Mouse (Mus musculus): ENCODE data around the gene Unc50. TPM values are rescaled to one million over a fixed set of nuclear protein-coding genes. Genes with fewer than 3 reads are reported as not detected.

Gene Unc50
- total and polyA plus RNA-seq, 3 experiments, result 25.6 to 33.6 (median 32.0) TPM

DNA sequence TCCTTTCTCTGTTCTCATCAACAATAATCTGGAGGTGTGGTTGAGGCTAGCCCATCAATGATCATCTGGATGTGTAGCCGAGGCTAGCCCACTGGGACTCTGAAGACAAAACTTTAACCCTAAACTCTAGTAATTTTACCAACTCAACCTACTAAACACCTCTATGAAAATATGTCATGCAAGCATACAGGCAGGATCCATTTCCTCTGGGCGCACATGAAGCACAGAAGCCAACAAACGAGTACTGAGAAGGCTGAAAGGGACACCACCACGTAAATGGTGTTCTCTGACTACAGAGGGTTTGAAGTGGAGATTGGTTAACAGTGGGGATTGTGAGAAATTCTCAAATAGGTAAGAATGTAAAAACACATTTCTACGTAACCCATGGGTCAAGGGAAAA, 47.3 kb downstream of the Unc50 start:
- intact Hi-C loops (cut with DNase I), result loop anchor here (10.0 kb wide), 1 partner anchor 58 kb away; no protein-coding TSS in a partner anchor
- H3K4me3 ChIP-seq, result no peak overlapping the region
- peaks cover 3% of the 10 kb centered on the region; the same call in 1 of the 2 replicates for H3K36me3 ChIP-seq (ENCODE audit: control insufficient read depth, insufficient read depth, low read length)
- no peak overlapping the region for H3K9ac ChIP-seq (ENCODE audit: low read depth, low read length)
- H3K27me3 ChIP-seq (ENCODE audit: control insufficient read depth, insufficient read depth, low read length), result no peaks in the 10 kb centered on the region
- DNase-seq, result no peak
- H3K4me1 ChIP-seq (ENCODE audit: control insufficient read depth, insufficient read depth, low read length), result peaks cover 6% of the 10 kb centered on the region
- no peak overlapping the region for H3K27ac ChIP-seq
- no peaks in the 10 kb centered on the region for H3K79me2 ChIP-seq (replicated peaks; ENCODE audit: control insufficient read depth, insufficient read depth, low read length)
- 91% methylated on average over 5 of the region's 5 CpGs for WGBS
- TF ChIP-seq EP300 (IDR thresholded peaks at IDR 0.05; ENCODE audit: insufficient read depth, low read depth, low read length) (no peak), POLR2A (IDR thresholded peaks at IDR 0.05; ENCODE audit: insufficient read depth, low read depth, low read length) (no peak), CTCF (IDR thresholded peaks at IDR 0.05) (no peak)

DNA sequence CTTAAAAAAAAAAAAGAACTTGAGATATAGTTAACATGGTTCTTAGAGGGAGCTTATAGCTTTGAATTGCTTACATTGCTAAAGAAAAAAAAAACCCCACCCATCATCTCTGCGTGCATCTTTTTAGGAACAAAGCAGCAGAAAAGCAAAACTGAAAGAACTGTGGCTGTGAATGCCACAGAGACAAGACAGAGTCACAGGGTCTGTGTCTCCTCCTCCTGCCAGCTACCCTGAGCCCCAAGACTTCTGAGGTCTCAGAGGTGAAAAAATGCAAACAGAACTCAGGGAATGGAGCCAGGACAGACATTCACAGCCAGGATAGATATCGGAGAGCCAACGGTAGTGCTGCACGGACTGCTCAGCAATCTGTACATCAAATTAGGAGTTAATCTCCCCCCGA, 48.0 kb downstream of the Unc50 start:
- Histone ChIP-seq H3K9ac (ENCODE audit: low read depth, low read length) (no peak overlapping the region), H3K79me2 (replicated peaks; ENCODE audit: control insufficient read depth, insufficient read depth, low read length) (no peaks in the 10 kb centered on the region), H3K27me3 (ENCODE audit: control insufficient read depth, insufficient read depth, low read length) (no peaks in the 10 kb centered on the region), H3K4me1 (ENCODE audit: control insufficient read depth, insufficient read depth, low read length) (peaks cover 6% of the 10 kb centered on the region), H3K4me3 (0 out of 2 replicates have a peak overlapping the region, but pooled peaks have one; percentile 22), H3K27ac (peak overlapping the region; percentile 12; the same call in 1 of the 2 replicates), H3K36me3 (ENCODE audit: control insufficient read depth, insufficient read depth, low read length) (peaks cover 3% of the 10 kb centered on the region; the same call in 1 of the 2 replicates)
- TF ChIP-seq CTCF (IDR thresholded peaks at IDR 0.05) (no peak), EP300 (IDR thresholded peaks at IDR 0.05; ENCODE audit: insufficient read depth, low read depth, low read length) (no peak), POLR2A (IDR thresholded peaks at IDR 0.05; ENCODE audit: insufficient read depth, low read depth, low read length) (no peak)
- no peak for DNase-seq
- intact Hi-C loops (cut with DNase I), result loop anchor here (10.0 kb wide), 1 partner anchor 57 kb away; no protein-coding TSS in a partner anchor
- WGBS, result 12% methylated on average over 5 of the region's 5 CpGs

DNA sequence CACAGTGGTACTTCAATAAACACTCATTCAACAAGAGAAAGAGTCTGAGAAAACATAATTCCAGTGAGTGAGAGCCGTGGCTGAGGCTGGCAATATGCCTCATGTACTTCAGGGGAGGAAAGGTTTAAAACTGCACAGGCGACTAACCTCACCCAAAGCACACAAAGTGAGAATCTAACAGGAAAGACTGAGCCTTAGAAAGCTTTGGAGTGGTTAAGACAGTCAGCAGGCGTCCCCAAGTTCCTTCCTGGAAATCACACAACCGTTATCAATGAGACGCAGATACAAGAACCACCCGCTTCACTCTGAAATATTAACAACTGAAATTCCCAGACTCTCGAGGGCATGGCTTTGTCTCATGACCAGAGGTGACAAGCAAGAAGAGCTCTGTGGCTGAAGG, 48.5 kb downstream of the Unc50 start:
- Histone ChIP-seq H3K36me3 (ENCODE audit: control insufficient read depth, insufficient read depth, low read length) (peaks cover 3% of the 10 kb centered on the region; the same call in 1 of the 2 replicates), H3K4me3 (no peak overlapping the region), H3K27me3 (ENCODE audit: control insufficient read depth, insufficient read depth, low read length) (no peaks in the 10 kb centered on the region), H3K4me1 (ENCODE audit: control insufficient read depth, insufficient read depth, low read length) (peaks cover 6% of the 10 kb centered on the region), H3K79me2 (replicated peaks; ENCODE audit: control insufficient read depth, insufficient read depth, low read length) (no peaks in the 10 kb centered on the region), H3K9ac (ENCODE audit: low read depth, low read length) (no peak overlapping the region), H3K27ac (peak overlapping the region; percentile 12; the same call in 1 of the 2 replicates)
- intact Hi-C loops (cut with DNase I), result loop anchor here (10.0 kb wide), 1 partner anchor 56 kb away; no protein-coding TSS in a partner anchor
- TF ChIP-seq EP300 (IDR thresholded peaks at IDR 0.05; ENCODE audit: insufficient read depth, low read depth, low read length), result no peak
- TF ChIP-seq CTCF (IDR thresholded peaks at IDR 0.05), result 0 out of 2 replicates have a peak, but pooled peaks have one; percentile 15
- 7% methylated on average over 7 of the region's 7 CpGs for WGBS
- DNase-seq, result no peak

DNA sequence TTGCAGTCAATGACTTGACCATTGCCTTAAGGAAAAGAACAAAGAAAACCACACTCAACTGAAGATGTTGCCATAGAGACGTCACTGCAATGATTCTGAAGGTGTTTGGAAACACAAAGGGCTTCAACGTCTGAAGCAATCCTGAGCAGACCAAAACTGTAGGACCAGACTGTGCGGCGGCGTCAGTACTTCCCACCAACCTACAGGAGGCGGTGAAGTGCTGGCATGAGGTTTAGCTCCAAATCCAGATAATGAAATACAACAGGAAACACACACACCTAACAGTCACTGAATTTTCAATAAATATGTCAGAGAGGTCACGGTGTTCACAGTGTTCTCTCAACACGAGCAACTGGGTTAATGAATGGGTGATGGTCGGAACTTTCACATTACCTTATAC, 49.1 kb downstream of the Unc50 start:
- 71% methylated on average over 9 of the region's 9 CpGs for WGBS
- no peak for DNase-seq
- H3K9ac ChIP-seq (ENCODE audit: low read depth, low read length), result no peak overlapping the region
- no peak overlapping the region for H3K4me3 ChIP-seq
- H3K27me3 ChIP-seq (ENCODE audit: control insufficient read depth, insufficient read depth, low read length), result no peaks in the 10 kb centered on the region
- H3K79me2 ChIP-seq (replicated peaks; ENCODE audit: control insufficient read depth, insufficient read depth, low read length), result no peaks in the 10 kb centered on the region
- TF ChIP-seq POLR2A (IDR thresholded peaks at IDR 0.05; ENCODE audit: insufficient read depth, low read depth, low read length) (no peak), EP300 (IDR thresholded peaks at IDR 0.05; ENCODE audit: insufficient read depth, low read depth, low read length) (no peak), CTCF (IDR thresholded peaks at IDR 0.05) (peak; percentile 66)
- no peak overlapping the region; the same call in 1 of the 2 replicates for H3K27ac ChIP-seq
- peaks cover 3% of the 10 kb centered on the region; the same call in 1 of the 2 replicates for H3K36me3 ChIP-seq (ENCODE audit: control insufficient read depth, insufficient read depth, low read length)
- intact Hi-C loops (cut with DNase I), result loop anchor here (10.0 kb wide), 1 partner anchor 56 kb away; no protein-coding TSS in a partner anchor
- peaks cover 4% of the 10 kb centered on the region for H3K4me1 ChIP-seq (ENCODE audit: control insufficient read depth, insufficient read depth, low read length)

DNA sequence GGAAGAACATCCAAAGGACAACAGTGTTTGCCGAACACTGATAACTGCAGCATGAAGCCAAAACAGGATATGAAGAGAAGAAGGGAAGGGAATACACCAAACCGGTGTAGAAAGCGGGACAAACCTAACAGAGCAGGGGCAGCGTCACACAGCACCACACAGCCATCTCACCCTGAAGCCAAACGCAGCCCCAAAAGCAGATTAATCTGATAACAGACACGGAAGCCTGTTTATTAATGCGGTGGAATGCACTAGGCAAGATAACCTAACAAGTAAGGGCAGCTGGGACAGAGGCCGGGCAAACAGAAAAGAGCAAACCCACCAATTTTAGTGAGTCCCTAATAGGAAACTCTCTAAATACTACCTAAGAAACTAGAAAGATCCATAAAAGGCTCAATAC, 49.8 kb downstream of the Unc50 start:
- H3K79me2 ChIP-seq (replicated peaks; ENCODE audit: control insufficient read depth, insufficient read depth, low read length), result no peaks in the 10 kb centered on the region
- H3K4me1 ChIP-seq (ENCODE audit: control insufficient read depth, insufficient read depth, low read length), result peaks cover 3% of the 10 kb centered on the region
- no peak overlapping the region for H3K4me3 ChIP-seq
- TF ChIP-seq CTCF (IDR thresholded peaks at IDR 0.05) (no peak), EP300 (IDR thresholded peaks at IDR 0.05; ENCODE audit: insufficient read depth, low read depth, low read length) (no peak), POLR2A (IDR thresholded peaks at IDR 0.05; ENCODE audit: insufficient read depth, low read depth, low read length) (no peak)
- DNase-seq, result no peak
- intact Hi-C loops (cut with DNase I), result loop anchor here (10.0 kb wide), 1 partner anchor 55 kb away; no protein-coding TSS in a partner anchor
- H3K27ac ChIP-seq, result no peak overlapping the region
- H3K36me3 ChIP-seq (ENCODE audit: control insufficient read depth, insufficient read depth, low read length), result no peaks in the 10 kb centered on the region
- no peaks in the 10 kb centered on the region for H3K27me3 ChIP-seq (ENCODE audit: control insufficient read depth, insufficient read depth, low read length)
- H3K9ac ChIP-seq (ENCODE audit: low read depth, low read length), result no peak overlapping the region
- WGBS, result 70% methylated on average over 8 of the region's 8 CpGs

DNA sequence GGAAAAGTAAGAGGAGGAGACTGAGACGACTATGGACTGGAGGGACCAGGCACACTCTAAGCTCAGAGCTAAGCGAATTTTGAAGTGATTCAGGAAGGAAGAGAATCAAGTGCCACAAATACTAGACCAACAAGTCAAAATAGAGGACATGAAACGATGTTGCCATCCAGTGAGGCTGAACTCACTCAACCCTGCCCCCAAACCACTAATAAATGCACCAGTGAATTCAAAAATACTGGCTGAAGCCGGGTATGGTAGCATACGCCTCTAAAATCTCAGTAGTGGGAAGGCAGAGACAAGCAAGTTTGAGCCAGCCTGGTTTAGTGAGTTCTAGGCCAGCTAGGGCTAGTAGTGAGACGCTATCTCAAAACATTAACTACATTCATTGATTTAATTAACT, 50.8 kb downstream of the Unc50 start:
- WGBS, result 87% methylated on average over 6 of the region's 6 CpGs
- H3K9ac ChIP-seq (ENCODE audit: low read depth, low read length), result no peak overlapping the region
- no peak overlapping the region for H3K27ac ChIP-seq
- H3K36me3 ChIP-seq (ENCODE audit: control insufficient read depth, insufficient read depth, low read length), result no peaks in the 10 kb centered on the region
- no peak for DNase-seq
- H3K27me3 ChIP-seq (ENCODE audit: control insufficient read depth, insufficient read depth, low read length), result no peaks in the 10 kb centered on the region
- H3K4me1 ChIP-seq (ENCODE audit: control insufficient read depth, insufficient read depth, low read length), result peaks cover 3% of the 10 kb centered on the region
- TF ChIP-seq EP300 (IDR thresholded peaks at IDR 0.05; ENCODE audit: insufficient read depth, low read depth, low read length) (no peak), CTCF (IDR thresholded peaks at IDR 0.05) (no peak), POLR2A (IDR thresholded peaks at IDR 0.05; ENCODE audit: insufficient read depth, low read depth, low read length) (no peak)
- no peak overlapping the region for H3K4me3 ChIP-seq
- no peaks in the 10 kb centered on the region for H3K79me2 ChIP-seq (replicated peaks; ENCODE audit: control insufficient read depth, insufficient read depth, low read length)
- intact Hi-C loops (cut with DNase I), result no loop called here
